Mouse (Mus musculus) ES-Bruce4 (cell line): ENCODE data around the gene Afg1l.

ENCODE experiments used
- CTCF ChIP-seq: IDR thresholded peaks from one replicate; pipeline ENCODE4 v1.8.1; 2011; ENCODE audit warnings: low read depth, low read length
- EP300 ChIP-seq: IDR thresholded peaks from 2 replicates; pipeline ENCODE4 v1.6.1; 2011; ENCODE audit warnings: low read depth, low read length; ENCODE audit not compliant: insufficient read depth
- POLR2A ChIP-seq: IDR thresholded peaks from one replicate; pipeline ENCODE4 v1.8.1; 2011; ENCODE audit warnings: low read length; ENCODE audit not compliant: insufficient read depth

DNA sequence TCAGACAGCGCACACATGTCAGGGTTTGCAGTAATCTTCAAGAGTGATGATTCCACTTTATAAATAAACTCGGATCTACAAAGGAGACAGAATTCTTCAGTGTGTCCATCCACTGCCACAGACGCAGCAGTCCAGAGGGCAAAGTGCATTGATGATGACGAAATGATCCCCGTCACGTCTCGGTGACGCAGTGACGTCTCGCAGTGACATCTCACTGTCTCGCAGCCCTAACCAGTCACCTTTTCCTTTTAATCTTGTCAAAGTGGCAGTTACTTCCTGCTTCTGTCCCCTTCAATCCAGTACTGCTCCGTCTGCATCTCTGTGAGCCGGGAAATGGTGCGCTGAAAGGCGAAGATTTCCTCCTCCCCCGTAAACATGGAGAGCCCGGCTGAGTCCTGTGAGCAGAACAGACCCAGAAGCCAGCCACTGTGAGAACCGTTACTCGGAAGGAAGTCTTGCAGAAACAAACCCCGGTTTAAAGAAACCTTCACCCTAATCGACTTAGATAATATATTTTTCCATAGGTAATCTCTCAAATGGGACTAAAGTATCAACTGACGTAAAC is 165.1 kb downstream of the Afg1l start:
- TF ChIP-seq POLR2A = no peak
- TF ChIP-seq CTCF = no peak
- TF ChIP-seq EP300 = no peak
